Mouse (Mus musculus): Measurements from ENCODE around the gene Ppib. TPM values are rescaled to one million over a fixed set of nuclear protein-coding genes. Genes with fewer than 3 reads are reported as not detected.

Ppib gene
- polyA plus RNA-seq (2015; fragmentation: Nextera tagmentation; extraction: Ambion mirVana): 483 and 499 TPM in 2 replicates

DNA sequence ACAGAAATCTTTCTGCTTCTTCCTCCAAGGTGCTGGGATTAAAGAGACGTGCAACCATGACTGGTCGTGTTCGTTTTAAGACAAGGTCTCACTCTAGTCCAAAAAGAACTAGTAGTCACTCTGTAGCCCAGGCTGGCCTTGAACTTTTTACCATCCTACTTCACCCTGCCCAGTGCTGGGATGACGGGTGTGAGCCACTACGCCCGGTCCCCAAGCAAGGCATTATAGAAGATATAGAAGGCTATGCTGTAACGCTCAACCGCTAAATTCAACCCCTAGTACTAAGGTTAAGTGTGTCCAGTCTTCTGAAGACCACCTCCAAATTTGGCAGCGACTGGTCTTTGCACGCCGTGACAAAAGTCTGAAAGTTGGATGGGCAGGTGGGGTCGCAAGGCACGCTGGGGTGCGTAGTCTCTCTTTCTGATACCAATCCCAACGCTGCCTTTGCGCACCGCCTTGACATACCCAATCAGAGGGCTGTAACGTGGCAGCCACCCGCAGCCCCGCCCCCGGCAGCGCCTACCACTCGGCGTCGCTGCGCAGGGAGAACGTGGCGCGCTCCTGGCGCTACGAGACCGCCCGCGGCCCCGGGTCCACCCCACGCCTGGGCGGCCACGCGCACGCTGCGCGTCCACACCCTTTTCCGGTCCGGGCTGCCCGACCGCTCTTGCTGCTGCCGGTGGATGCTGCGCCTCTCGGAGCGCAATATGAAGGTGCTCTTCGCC lies at the start of gene Ppib:
Gene Ppib (plus strand): TSS at position 640 of the 725 bp plus-strand sequence.

DNA sequence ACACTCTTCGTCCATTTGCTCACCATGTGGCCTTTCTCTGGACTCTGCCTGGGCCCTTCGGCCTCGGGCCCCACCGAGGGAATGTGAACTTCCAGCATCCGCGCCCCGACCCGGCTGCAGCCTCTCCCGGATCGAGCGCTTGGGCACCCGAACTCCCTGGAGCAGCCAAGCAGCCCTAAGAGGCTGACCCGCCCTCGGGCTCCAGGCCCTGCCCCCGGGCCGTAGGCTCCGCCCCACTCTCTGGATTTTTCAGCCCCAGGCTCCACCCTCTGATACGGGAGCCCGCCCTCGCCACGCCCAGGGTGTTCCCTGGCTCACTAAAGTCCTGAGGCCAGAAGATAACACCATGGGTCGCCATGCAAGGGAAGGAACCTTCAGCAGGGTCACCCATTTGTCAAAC lies 9.6 kb downstream of the Ppib start, which contains the start of gene Snx22:
Gene Snx22 (minus strand): TSS at position 137 of the 400 bp plus-strand sequence.

Other genes with a start within 250 kb of the Ppib start
- 2.9 TPM in 2 replicates for gene Zfp609, start 232.7 kb upstream of the Ppib start, polyA plus RNA-seq (2015; fragmentation: Nextera tagmentation; extraction: Ambion mirVana)
- 31.4 and 51.7 TPM in 2 replicates for gene Pclaf, start 170.0 kb upstream of the Ppib start, polyA plus RNA-seq (2015; fragmentation: Nextera tagmentation; extraction: Ambion mirVana)
- 13.7 and 18.4 TPM in 2 replicates for gene Trip4, start 151.4 kb upstream of the Ppib start, polyA plus RNA-seq (2015; fragmentation: Nextera tagmentation; extraction: Ambion mirVana)
- 9.1 and 9.5 TPM in 2 replicates for gene Csnk1g1, start 151.3 kb upstream of the Ppib start, polyA plus RNA-seq (2015; fragmentation: Nextera tagmentation; extraction: Ambion mirVana)
- gene Snx22, start 9.5 kb downstream of the Ppib start, polyA plus RNA-seq (2015; fragmentation: Nextera tagmentation; extraction: Ambion mirVana): 0.49 and 0.62 TPM in 2 replicates
- 88.6 and 92.1 TPM in 2 replicates for gene Snx1, start 66.4 kb downstream of the Ppib start, polyA plus RNA-seq (2015; fragmentation: Nextera tagmentation; extraction: Ambion mirVana)
- gene Ciao2a, start 66.4 kb downstream of the Ppib start, polyA plus RNA-seq (2015; fragmentation: Nextera tagmentation; extraction: Ambion mirVana): 82.4 and 96.2 TPM in 2 replicates
- 6.1 and 6.6 TPM in 2 replicates for gene Dapk2, start 98.0 kb downstream of the Ppib start, polyA plus RNA-seq (2015; fragmentation: Nextera tagmentation; extraction: Ambion mirVana)